Mouse (Mus musculus) layer of hippocampus, postnatal 25 days (tissue): Measurements from ENCODE around the gene Brf1. TPM values are rescaled to one million over a fixed set of nuclear protein-coding genes. Genes with fewer than 3 reads are reported as not detected.
A peak's percentile ranks its signal among the peaks of the same experiment; 100 is the strongest.

Experiments
- DNase-seq, 2 experiments: peaks; one replicate each; pipeline ENCODE4 v3.0.0; 2022; ENCODE audit warnings: mixed read lengths in 2 of 2, low spot score in 1 of 2; ENCODE audit errors: extremely low spot score in 1 of 2
- total RNA-seq, 2 experiments: library from RNA; stranded (reverse); gene quantifications; 2 replicates each; pipeline ENCODE4 v1.2.3; 2021

Brf1 gene
- total RNA-seq, 2 experiments from 2014 or later: 46.6 to 61.8 TPM

DNA sequence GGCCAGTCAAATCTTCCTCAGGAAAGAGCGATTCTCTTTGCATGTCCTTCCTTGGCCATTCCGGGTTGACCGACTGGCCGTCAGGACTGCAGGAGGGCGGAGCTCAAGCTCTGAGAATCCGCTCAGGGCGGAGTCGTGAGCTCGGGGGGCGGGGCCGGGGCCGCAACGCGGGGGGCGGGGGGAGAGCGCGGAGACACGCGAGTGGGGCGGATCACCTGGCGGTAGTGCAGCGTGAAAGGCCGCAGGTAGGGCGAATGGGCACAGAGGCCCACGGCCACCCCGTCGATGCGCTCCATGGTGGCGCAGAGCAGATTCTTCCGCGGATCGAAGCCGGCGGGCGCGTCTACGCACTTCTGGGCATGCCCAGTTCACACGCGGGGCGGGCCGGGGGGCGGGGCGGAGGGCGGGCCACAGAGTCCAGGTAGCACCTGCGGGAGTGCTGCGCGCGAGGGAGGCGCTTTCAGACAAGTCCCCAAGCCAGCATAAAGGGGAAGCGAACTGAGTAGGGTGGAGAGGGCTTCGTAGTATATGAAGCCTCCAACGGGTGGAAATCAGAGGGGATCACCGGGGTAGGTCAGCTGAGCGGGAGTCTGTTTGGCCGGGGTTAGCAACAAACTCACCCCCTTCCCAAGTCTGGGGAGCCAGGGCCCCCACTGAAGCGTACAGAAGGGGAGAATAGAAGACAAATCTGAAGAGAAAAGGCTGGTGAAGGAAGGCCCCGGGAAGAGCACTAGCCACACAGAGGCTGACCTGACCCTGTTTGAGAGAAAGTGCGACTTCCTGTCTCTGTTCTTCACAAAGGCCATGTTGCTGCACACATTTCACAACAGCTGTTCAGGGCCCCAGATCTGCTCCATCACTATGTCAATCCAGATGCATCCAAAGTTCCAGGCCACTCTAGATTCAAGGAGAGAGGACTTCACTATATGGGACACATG lies 58.5 kb downstream of the Brf1 start, which contains the start of gene Nudt14:
Gene Nudt14, minus strand, starts transcription at position 349 of the 938 bp plus-strand sequence.
- DNase-seq: peak; percentile 54 to 58

DNA sequence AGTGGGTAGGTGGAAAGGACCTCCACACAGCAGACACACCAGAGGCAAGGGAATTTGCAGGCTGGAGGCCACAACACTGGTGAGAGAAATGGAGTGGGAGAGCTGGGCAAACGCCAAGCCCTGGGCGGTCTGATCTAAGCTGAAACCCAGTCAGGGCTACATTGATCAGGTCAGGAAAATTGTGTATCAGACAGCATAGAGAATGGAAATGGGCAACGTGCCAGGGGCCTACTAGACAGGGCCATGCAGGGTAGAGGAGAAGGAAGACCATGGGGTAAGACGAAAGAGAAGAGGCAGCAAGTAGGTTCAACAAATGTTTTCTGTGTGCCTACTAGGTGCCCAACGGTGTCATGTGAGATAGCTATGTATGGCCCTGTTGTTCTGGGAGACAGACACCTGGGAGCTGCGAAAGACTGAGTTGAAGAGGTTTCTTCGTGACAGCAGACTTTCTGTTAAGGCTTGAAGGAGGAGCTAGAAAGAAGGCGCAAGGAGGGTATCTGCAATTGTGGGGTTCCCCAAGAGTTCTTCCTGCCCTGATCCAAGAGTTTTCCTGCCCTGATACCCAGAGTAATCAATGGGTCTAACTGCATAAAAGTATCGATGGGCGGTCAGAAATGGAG lies 59.2 kb downstream of the Brf1 start:
- peak in 1 of 2 experiments; percentile 40 for DNase-seq

DNA sequence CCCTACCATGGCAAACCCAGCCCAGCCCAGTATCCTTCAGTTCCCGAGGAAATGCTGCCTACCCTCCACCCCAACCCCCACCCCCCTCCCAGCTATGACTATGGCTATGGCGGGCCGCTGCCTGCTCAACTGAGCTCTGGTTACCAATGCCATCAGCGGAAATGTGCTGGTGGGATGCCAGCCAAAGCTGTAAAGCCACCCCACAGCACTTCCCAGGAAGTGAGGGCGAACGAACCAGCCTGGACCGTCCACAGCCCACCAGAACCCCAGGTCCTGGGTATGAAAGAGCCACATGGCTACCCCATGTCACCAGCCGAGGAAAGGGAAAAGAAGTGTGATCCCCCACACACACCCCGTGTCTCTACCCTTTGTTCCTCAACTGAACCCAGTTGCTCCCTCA lies 59.8 kb downstream of the Brf1 start:
- no peak for DNase-seq

DNA sequence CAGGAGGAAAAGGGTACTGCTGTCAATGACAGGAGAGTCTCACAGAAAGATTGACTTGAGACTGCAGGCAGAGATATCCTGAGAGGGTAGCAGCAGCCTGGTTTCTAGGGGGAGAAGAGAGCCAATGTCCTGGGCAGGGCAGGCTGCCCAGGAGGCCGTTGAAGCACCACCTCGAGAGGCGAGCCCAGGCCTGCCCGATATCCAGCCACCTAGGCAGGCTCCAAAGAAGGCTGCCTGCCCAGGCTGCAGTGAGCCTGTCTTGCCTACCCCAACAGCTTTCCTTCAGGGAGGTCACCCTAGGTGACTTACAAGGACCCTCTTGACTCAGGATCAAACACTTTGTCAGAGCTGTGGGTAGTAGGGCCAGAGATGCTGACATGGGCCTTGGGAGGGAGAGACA lies 60.3 kb downstream of the Brf1 start:
- no peak for DNase-seq

DNA sequence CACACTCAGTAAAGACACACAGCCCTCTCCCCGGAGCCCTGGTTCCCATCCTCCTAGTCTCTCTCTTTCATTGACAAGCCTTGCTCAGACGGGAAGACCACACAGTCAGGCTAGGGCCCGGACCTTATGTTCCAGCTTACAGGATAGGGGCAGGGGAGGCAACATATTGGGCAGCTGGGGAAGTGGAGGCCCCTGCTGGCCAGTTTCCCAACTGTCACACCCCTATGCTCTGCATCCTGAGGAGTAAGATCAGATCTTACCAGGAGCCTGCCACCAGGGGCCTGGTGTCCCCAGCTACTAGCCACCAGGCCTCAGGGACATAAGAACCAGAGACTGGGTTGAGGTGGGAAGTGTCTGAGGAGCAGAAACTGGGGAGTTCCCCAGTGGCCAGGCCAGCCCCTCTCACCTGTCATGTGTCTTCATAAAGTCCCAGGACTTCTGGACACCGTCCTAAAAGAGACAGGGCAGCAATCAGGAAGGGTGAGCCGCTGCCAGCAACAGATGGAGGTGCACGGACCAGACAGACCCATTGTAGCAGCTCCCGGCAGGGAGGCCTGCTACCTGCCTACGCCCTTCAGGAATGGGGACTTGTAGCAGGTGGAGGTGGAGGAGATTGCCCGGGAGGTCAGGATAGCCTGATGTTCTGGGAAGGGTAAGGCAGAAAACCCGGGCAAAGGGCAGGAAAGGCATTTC lies 61.5 kb downstream of the Brf1 start:
- no peak for DNase-seq

DNA sequence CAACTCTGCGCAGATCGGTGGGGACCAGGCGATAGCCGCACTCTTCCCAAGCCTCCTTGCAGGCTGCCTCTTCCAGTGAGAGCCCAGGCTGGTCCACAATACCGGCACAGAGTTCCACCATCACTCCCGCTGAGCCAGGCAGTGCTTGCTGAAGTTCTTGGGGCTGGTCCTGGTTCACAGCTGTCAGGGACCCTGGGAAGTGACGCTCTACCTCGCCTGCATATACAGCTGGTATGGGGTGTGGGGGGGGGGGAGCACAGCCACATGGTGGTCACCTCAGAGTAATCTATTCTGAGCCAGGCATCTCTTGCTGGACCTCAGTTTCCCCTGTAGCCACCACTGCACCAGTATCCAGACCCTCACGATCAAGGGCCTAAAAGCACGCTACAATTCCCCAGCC lies 62.1 kb downstream of the Brf1 start:
- no peak for DNase-seq

DNA sequence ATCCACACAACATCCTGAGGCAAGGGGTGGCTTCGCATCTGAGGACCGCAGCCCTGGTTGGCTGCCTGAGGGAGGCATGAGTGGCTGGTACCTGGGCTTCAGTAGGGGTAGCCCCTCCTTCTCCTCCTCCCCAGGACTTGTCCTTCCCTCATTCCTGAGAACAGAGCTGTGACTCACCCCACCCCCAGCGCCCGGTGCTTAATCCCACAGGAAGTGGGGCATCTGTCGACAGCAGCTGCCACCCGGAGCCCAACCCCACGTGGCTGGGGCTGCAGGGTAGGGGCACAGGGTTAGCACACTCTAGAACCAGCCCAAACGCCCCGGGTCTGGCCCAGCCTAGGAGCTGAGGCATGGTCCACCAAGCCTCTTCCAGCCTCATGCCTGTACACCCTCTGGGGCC lies 62.6 kb downstream of the Brf1 start:
- no peak for DNase-seq

DNA sequence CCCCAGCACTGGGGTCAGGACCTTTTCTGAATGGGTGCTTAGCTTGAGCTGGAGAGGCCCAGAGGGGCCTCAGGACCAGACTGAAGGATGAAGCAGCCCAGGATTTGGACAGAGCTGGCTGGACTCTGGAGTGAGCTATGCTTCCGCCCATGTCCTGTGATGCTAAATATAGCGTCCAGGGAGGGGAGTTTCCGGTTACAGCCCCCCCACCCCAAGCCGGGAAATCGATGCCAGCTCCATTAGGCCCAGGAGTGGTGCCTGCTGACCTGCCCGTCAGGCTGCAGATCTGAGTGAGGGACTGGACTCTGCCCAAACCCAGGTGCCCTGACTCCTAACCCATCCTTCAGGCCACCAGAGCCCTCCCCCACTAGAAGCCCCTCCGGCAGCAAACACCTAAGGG lies 67.9 kb downstream of the Brf1 start:
- no peak for DNase-seq

DNA sequence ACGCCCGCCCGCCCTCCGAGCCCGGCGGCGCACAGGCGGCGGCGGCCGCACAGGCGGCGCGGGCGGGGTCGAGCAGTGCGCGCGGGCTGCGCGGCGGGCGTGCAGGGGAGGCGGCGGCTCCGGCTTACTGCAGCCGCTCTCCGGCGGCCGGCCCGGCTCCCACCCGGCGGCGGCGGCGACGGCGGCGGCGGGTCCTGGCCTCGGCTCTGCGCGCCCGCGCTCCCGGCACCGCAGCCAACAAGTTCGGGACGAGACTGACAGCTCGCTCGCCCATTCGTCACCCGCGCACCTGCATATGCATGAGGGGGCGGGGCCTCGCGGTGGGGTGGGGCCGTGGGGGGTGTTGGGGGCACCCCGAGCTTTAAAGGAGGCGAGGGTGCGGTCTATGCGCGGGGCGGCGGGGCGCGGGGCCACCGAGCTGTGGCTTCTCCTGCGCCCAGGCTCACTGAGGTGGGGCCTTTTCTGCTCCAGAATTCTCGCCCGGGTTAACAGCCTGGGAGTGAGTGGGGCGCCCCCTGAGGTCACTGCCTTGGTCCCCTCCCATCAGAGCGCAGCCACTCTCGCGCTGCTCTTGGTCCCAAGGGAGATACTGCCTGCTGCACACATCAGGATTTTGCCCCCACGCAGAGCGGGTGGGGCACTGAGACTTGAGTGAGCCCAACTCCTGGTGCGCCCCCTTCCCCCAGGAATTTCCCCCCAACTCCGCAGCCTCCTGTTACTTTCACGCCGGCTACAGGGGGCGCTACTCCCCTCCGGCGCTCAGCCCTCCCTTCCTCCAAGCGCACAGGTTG lies 70.7 kb downstream of the Brf1 start, which contains the start of gene Jag2:
Gene Jag2, minus strand, starts transcription at position 215 of the 791 bp plus-strand sequence.
- DNase-seq: peak; percentile 59 to 60

DNA sequence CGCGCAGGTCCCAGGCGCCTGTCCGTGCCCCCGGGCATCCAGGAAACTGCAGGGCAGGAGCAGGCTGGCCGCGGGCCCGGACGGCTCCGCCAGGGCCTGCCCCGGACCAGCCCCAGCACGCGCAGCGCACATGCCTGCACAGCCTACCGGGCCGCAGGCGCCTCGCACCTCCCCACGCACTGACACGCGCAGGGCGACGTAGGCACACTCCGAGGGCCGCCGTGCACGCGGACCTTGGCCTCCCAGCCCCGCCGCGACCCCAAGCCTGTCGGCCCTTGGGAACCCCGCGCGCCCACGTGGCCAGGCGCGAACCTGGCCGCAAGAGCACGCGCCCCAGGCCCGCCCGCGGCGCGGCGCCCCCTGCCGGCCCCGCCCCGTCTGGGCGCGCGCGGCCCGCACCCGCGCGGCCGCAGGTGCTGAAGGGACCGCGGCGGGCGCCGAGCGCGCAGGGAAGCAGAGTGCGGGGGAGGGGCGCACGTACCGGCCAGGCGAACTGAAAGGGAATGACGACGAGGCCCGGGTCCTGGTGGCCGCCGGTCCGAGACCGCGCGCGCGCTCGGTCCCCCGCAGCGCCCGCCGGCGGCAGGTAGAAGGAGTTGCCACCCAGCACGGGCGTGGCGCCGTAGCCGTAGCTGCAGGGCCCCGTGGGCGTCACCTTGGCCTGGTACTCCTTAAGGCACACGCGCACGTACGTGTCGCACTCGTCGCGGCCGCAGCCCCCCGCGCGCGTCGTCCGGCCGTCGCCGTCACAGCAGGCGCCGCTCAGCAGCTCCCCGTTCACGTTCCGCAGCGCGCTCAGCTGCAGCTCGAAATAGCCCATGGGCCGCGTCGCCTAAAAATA lies 71.9 kb downstream of the Brf1 start:
- peak; percentile 26 to 41 for DNase-seq

DNA sequence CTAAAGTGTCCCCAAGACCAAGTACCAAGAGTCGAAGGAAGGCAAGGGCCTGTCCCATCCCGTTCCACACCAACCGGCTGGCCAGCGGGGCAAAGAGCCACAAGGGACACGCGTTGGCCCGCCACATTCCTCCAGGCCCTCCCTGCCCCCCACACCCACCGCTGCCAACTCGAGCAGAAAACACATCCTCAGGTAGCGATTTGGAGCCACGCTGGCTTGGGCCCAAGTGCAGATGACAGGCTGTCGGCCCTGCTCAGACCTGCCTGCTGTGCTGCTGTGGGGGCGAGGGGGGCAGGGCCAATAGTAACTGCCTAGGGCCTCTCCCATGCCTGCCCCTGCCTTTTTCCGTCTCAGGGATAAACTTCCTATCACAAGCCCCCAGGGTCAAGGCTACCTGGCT lies 73.2 kb downstream of the Brf1 start:
- DNase-seq: no peak

DNA sequence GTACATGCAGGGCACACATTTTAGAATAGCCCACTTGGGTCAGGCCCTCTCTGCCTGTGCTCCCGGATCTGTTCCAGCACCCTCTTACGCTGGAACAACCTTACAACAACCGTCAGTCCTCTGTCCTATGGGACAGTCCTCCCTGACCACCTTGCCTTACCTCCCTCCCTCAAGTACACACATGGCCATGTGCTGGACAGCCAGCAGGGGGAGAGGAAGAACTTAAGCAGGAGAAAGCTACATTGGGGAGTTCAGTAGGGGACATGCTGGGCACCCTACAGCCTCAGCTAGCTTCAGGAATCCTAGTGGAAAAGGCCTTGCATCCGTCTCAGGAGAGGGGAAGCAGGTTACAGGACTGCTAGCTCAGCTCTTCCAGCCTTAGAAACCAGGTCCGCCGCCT lies 74.6 kb downstream of the Brf1 start:
- DNase-seq: no peak

DNA sequence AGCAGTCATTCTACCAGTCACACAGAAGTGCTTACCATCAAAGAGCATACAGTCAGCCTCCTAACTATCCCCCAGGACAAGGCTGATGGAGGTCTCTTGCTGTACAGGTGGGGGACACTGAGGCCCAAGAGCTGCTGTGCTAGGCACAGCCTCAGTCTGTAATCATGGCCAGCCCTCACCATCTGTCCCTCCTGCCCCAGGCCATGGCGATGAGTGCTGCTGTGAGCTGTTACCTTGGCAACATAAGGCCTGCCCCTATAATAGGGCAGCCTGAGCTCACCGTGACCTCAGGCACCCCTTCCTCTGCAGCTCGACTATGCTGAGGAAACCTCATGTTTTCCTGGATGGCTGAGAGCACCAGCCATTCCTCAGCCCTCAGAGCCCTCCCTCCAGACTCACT lies 78.0 kb downstream of the Brf1 start:
- no peak for DNase-seq

DNA sequence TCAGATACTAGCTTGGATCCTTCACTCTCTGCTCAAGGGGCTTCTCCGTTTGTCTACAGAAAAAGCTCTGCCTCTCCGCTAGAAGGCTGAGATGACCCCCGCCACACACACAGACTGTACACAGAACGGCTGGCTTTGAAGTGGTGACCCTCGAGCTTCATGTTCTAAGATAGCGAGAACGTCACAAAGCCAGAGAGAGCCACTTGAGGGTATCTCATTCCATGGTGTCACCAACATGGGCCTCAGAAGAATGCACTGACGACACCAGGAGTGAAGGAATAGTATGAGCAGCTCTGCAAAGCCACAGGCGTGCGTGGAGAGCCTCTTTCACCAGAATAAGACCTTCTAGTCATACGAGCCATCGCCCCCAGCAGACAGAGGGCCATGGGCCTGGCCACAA lies 79.0 kb downstream of the Brf1 start:
- DNase-seq: no peak

DNA sequence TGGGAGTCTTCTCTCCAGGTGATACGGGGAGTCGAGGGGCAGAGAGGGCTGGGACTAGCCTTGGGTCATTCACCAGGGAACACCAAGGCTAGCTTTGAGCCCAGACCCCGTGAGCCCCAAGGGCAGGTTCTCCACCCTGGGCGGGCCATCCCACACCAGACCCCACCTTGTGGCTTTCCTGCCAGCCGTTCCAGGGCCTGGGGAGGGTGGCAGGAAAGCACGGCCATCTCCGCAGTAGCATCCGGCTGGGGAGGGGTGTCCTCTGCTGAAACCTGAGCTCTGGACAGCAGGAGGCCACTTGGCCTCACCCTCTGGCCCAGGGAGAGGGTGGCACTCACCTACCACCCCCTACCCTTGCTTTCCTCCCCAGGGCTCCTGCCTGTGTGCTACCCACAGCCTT lies 82.6 kb downstream of the Brf1 start:
- DNase-seq: no peak

DNA sequence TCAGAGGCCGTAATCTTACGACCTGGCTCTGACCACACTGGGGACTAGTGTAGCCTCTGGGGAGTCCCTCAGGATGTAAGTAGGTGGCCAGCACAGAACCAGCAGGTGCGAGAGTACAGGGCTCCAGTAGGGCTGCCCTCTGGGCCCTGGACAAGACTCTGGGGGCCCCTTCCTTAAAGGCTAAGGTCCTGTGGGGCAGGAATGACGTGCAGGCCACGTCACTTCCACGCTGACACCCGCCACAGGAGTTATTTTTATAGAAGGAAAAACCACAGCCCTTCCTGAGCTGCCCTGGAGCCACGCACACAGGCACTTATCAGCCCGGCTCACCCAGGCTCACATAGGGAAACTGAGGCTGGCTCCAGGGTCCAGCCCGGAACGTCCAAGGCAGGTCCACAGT lies 83.0 kb downstream of the Brf1 start:
- no peak for DNase-seq

DNA sequence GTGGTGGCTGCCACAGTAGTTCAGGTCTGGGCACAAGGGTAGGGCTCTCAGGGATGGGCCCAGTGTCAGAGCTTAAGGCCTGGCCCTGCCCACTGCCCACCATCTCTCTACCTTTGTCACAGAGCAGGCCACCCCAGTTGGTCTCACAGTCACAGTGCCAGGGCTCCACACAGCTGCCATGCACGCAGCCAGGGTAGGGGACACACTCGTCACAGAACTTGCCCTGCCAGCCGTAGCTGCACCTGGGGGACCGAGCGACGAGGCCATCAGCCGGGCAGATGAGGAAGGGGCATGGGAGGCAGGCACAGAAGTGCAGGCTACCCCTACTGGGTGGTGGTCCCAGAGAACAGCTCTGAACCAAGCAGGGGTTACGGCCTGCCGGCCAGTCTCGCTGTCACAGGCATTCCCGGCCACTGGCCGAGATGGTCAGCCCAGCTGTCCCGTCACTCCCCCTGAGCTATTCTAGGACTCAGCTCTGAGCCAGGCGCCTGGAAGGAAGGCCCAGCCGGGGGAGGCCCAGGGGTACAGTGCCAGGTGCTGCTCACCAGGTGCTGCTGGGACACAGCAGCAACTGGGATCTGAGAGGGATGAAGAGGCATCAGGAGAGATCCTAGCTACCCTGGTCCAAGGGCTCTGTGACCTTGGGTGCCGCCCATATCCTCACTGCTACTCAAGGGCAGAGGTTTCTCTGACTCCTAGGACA lies 83.7 kb downstream of the Brf1 start:
- DNase-seq: no peak

DNA sequence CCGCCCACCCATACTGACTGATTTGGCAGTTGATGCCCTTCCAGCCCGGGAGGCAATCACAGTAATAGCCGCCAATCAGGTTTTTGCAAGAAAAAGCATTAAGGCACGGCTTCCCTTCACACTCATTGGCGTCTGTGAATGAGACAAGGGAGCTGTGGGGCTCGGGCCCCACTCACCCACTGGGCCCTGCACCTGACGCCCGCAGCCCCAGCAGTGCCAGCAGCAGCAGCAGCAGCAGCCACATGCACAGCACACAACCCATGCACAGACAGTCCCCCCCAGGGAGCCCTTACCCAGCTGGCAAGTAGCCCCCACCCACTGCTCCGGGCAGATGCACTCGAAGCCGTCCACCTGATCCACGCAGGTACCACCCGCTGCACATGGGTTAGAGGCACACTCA lies 84.9 kb downstream of the Brf1 start:
- DNase-seq: no peak

DNA sequence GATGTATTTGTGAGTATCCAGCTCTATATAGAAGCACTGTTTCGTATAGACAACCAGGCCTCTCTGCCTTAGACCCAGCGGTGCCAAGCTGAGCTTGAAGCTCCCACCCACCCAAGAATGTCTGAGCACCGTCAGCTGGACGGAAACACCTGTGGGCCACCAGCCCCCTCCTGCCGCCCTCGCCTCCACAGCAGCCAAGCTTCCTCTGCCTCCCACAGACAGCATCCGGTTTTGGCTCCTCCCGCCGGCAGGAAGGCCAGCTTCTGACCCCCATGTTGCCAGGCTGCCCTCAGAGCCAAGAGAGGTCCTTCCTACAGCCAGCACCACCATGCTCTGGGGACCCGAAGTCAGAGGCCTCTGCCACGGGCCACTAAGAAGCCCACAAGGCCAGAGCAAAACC lies 86.0 kb downstream of the Brf1 start:
- no peak for DNase-seq
